Mouse (Mus musculus): Measurements from ENCODE around the gene Atp2b2.

Gene Atp2b2

GRCm38 (mm10) chr6:114042332-114042731 is at the start of gene Atp2b2:
Atp2b2 (minus strand) TSS chr6:114042613.
- CTCF ChIA-PET, result no interaction called here

- CTCF ChIA-PET, result interaction anchor here (0.6 kb wide), 1 partner anchor 14 kb away, joined by 9 read pairs; no protein-coding TSS in a partner anchor
Measured at GRCm38 (mm10) chr6:114089626-114090025, 47.2 kb upstream of the Atp2b2 start.

- CTCF ChIA-PET, result no interaction called here
Measured at GRCm38 (mm10) chr6:114087106-114087505, 44.7 kb upstream of the Atp2b2 start.

- CTCF ChIA-PET, result no interaction called here
Measured at GRCm38 (mm10) chr6:114078556-114078955, 36.1 kb upstream of the Atp2b2 start.

- CTCF ChIA-PET, result interaction anchor here (0.6 kb wide), 1 partner anchor 13 kb away, joined by 9 read pairs; no protein-coding TSS in a partner anchor
Measured at GRCm38 (mm10) chr6:114076560-114076959, 34.1 kb upstream of the Atp2b2 start.

GRCm38 (mm10) chr6:114076061-114076460 is 33.6 kb upstream of the Atp2b2 start:
- CTCF ChIA-PET, result interaction anchor here (0.6 kb wide), 1 partner anchor 14 kb away, joined by 9 read pairs; no protein-coding TSS in a partner anchor

- CTCF ChIA-PET, result no interaction called here
Measured at GRCm38 (mm10) chr6:114074929-114075328, 32.5 kb upstream of the Atp2b2 start.

- CTCF ChIA-PET, result no interaction called here
Measured at GRCm38 (mm10) chr6:114074256-114074655, 31.8 kb upstream of the Atp2b2 start.

- CTCF ChIA-PET, result no interaction called here
Measured at GRCm38 (mm10) chr6:114071564-114071963, 29.2 kb upstream of the Atp2b2 start.

- CTCF ChIA-PET, result no interaction called here
Measured at GRCm38 (mm10) chr6:114063100-114063499, 20.7 kb upstream of the Atp2b2 start.

- CTCF ChIA-PET, result no interaction called here
Measured at GRCm38 (mm10) chr6:114062688-114063087, 20.3 kb upstream of the Atp2b2 start.

- CTCF ChIA-PET, result no interaction called here
Measured at GRCm38 (mm10) chr6:114059206-114059605, 16.8 kb upstream of the Atp2b2 start.

- CTCF ChIA-PET, result no interaction called here
Measured at GRCm38 (mm10) chr6:114058030-114058808, 15.8 kb upstream of the Atp2b2 start.

- CTCF ChIA-PET, result no interaction called here
Measured at GRCm38 (mm10) chr6:114055311-114055710, 12.9 kb upstream of the Atp2b2 start.

GRCm38 (mm10) chr6:114044962-114045361 is 2.5 kb upstream of the Atp2b2 start:
- CTCF ChIA-PET, result no interaction called here

GRCm38 (mm10) chr6:114042836-114043235 is 423 bp upstream of the Atp2b2 start:
- CTCF ChIA-PET, result no interaction called here

- CTCF ChIA-PET, result no interaction called here
Measured at GRCm38 (mm10) chr6:114041911-114042284, 515 bp downstream of the Atp2b2 start.

- CTCF ChIA-PET, result no interaction called here
Measured at GRCm38 (mm10) chr6:114041097-114041910, 1.1 kb downstream of the Atp2b2 start.

GRCm38 (mm10) chr6:114035704-114036103 is 6.7 kb downstream of the Atp2b2 start:
- CTCF ChIA-PET, result no interaction called here

GRCm38 (mm10) chr6:114032822-114033221 is 9.6 kb downstream of the Atp2b2 start:
- CTCF ChIA-PET, result no interaction called here

- CTCF ChIA-PET, result no interaction called here
Measured at GRCm38 (mm10) chr6:114023794-114024193, 18.6 kb downstream of the Atp2b2 start.

- CTCF ChIA-PET, result no interaction called here
Measured at GRCm38 (mm10) chr6:114022104-114022503, 20.3 kb downstream of the Atp2b2 start.

GRCm38 (mm10) chr6:114013801-114014200 is 28.6 kb downstream of the Atp2b2 start:
- CTCF ChIA-PET, result no interaction called here

Measured in spleen, embryonic (tissue).